Mouse (Mus musculus) T-cell, adult 2 months (primary cell): Measurements from ENCODE around the gene Ccdc158.
A peak's percentile ranks its signal among the peaks of the same experiment; 100 is the strongest.

Source experiments
- DNase-seq: peaks from one replicate; pipeline ENCODE4 v3.0.0; 2022; ENCODE audit warnings: low spot score

The Ccdc158 gene

DNA sequence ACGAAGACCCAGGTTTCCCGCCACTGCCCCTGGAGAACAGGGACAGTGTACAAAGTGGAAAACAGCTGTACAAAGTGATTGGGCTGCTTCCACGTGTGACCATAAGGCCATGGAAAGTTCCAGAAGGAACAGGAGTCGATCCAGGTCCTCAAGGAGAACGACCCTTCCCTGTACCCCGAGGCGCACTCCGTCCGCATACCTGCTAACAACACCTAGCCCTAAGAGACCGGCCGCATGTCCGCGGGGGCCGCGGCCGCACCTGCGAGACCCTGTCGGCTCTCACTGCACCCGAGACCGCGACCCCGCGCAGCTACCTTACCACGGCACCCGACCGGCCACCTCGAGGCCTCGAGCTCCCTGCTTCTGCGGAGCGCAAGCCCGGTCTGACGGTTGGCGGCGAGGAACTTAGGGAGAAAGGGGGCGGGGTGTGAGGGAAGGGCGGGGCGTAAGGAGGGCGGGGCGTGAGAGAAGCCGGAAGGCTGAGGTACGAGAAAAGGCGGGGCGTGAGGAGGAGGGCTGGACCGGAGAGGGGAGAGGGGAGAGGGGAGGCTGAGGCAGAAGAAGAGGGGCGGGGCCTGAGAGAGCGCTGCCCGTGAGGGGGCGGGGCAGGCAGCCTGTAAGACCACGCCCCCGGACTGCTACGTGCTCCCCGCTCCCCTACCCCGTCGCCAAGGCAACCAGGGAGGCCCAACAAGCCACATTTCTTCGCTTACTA lies at the start of gene Ccdc158:
Gene Ccdc158, minus strand, starts transcription at position 413 of the 715 bp plus-strand sequence.
- peak; percentile 54 for DNase-seq

DNA sequence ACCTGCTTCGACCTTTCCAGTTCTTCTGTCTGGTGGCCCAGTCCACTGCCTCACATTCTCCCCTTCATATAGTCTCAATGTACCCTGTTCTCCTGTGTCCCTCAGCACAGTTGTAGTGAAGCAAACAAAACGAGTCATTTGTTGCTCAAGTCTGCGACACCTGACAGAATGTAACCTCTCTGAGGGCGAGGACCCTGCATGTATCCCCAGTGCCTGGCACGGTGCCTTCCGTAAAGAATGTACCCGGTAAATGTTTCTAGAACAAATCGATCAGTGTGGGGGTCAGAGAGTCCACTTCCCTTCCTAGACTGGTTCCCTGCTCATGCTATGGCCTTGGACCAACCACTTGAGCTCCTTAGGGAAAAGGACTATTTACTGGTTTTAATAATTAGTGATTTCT lies 46.5 kb upstream of the Ccdc158 start:
- DNase-seq: no peak

DNA sequence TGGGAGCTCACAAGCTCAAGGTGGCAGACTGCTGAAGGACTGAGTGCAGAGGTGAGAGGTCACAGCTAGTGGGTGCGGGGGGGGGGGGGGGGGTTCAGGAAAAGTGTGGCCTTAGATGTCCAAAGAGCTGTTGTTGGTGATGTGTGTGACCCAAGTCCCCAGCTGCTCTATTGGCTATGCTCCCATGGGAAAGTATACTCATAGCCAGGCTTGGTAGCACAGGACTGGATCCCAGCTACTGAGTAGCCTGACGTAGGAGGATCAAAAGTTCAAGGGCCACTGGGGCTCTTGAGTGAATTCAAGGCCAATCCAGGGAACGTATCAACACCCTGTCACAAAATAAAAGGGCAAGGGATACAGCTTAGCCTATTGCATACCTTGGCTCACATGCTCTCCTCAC lies 43.8 kb upstream of the Ccdc158 start:
- no peak for DNase-seq

DNA sequence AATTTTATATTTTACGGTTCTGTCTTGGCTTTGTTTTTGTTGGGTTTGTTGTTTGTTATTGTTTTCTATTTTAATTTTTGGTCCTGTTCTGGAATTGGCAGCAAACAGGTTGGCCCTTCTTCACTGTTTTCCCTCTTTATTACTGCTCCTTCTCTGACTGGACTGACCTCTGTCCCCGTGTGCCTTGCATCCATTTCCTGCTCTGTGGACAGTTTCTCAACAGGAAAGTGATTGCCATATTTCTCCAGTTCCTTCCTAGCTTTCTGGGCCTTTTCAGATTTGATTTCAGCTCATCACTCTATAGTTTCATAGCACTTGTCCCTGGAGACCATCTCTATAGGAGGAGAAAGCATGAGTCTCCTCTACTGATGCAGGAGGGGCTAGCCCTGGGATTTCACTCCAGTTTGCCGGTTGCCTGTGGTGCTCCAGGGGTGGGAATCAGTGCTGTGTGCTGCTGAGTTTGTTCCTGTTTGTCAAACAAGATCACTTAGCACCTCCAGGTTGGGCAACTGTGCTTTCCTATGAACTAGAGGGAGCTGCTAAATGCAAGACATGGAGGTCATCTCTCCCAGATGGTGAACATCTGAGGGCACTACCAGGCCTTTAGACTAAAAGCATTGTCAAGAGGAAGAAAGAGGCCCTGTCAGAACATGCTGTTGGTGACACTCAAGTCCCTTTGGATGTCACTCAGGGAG lies 42.7 kb upstream of the Ccdc158 start:
- no peak for DNase-seq

DNA sequence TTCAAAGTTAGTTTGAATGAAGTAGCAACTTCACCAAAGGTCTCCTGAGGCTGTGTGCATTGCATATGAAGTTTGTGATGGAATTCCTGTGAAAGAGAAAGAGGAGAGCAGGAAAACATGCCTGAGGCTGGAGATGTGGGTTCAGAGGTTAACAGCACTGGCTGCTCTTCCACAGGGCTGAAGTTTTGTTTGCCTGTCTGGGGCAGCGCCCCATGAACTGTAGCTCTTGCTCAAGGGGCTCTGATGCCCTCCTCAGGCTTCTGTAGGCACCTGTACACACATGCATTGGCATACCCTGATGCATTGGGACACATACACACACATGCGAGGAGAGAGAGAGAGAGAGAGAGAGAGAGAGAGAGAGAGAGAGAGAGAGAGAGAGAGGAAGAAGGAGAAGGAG lies 40.8 kb upstream of the Ccdc158 start:
- DNase-seq: no peak

DNA sequence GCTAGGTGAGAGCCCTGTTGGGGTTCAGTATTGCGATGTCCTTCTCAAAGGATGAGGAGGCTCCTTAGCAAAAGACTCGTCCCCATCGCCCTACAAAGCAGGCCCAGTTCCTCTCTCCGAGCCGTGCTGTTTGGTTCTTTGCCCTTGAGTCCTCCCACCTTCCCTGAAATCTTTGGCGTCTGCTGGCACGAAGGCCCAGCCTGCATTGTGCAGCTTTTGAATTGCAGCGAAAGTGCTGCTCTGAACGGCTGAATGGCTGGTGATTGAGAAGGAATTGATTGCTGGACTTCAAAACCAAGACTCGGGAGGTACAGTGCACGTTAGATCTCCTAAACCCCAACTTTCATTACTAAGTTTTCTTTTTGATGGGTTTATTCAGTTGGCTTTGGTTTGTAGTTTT lies 40.2 kb upstream of the Ccdc158 start:
- no peak for DNase-seq

DNA sequence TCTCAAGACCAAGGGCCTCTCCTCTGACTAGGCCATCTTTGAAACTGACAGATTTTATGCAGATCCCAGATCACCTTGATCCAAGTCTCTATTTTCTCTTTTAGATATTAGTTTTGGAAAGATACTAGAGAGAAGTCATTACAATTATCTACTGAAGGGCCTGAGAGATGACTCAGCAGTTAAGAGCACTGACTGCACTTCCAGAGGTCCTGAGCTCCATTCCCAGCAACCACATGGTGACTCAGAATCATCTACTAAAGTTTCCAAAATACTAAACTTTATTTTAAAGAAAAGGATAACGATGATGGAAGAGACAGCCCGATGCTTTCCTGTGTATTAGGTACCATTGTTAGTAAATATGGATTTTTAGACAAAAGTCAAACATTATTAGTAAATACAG lies 39.8 kb upstream of the Ccdc158 start:
- DNase-seq: no peak

DNA sequence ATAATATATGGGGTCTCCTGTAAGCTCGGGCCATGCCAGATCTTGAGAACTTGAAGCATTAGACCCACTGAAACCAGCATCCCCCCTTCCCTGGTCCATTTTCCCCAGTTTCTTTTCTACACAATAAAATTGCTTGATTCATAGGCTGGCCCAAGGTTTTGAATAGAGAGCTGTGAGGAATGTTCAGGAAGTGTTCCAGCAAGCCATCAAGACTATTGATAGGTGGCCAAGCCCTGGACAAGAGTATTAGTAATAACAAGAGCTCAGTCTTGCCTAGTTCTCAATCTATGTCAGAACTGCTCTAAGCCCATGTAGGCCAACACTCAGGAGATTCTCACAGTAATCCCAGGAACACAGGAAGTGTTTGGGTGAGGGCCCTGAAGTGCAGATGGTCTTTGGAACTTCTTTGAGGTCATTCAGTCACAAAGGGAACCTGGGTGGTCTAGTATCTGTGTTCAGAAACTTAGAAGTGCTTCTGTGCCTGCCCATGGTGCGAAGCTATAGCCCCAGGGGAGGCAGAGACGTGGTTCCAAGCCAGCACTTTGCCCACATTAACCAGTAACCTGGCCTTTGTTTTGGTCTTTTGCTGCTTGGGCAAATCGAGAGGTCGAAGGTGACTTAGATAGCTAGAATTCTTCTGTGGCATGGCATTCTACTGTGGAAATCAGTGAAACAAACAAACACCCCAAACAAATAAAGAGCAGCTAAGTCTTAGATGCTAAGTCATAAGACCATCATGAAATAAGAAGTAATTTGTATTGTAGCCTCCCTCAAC lies 37.7 kb upstream of the Ccdc158 start:
- DNase-seq: no peak

DNA sequence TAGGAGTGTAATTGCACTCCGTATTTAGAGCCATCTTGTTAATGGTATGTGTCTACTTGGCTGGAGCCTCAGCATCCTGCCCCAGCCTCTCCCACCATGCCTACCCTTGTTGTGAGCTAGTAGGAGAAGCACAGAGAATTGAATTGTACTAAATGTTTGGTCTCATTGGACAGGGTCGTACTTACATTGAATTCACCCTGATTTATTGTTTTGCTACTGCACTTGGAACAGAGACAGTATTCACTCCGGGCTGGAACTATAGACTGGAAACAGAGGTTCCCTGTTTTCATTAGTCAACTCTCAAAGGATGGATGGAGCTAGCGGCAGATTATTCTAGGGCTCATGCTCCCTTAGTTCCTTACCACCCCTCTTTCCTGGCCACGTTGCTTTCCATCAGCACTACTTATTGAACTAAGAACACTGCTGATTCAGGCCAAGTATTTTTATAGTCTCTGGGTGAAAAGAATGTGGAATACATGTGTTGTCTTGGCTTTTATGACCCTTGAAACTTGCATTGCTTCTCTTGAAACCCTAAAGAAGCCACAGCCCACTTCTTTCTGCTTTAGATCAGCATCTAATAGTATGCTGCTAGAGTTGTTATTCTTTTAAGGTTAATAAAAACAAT lies 36.7 kb upstream of the Ccdc158 start:
- DNase-seq: no peak

DNA sequence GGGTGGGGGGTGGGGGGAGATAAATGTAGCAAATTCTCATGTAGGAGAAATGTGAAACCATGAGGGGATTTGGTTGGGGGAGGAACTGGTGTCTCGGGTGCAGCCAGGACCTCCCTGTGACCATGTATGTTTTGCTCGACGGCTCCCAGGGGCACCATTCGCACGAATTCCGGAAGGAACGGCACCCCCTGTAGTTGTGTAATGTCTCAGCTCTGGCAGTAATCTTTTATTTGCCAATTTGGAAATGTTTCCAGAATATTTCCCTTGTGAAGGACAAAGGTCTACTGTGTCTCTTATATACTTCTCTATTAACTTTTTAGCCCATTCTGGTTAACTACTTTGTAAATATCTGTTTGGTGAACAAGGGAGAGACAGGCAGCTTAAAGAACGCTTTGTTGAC lies 35.7 kb upstream of the Ccdc158 start:
- DNase-seq: no peak

DNA sequence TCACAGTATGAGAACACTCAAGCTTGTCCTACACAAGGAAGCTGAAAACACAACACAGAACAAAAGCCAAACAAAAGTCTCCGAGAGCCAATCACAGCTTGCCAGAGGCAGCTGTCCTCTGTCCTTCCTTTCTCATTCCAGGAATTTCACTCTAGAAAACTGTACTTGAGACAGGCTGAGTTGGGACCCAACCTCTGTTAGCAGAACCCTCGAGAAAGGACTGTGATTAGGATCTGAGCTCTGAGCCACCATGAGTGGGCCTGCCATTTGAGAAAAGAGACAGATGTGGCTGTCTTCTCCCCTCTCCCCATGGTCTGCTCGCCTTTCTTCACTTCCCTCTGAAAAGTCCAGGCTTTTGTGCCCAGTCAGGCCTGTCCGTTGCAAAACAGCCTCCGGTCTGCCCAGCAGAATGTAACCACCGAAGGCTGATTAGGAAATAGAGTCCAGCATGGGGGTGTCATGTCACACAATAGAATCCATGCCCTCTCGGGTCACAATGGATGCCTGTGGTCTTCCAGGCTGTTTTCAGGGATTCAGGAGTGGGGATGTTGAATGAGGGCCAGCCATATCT lies 32.9 kb upstream of the Ccdc158 start:
- DNase-seq: no peak

DNA sequence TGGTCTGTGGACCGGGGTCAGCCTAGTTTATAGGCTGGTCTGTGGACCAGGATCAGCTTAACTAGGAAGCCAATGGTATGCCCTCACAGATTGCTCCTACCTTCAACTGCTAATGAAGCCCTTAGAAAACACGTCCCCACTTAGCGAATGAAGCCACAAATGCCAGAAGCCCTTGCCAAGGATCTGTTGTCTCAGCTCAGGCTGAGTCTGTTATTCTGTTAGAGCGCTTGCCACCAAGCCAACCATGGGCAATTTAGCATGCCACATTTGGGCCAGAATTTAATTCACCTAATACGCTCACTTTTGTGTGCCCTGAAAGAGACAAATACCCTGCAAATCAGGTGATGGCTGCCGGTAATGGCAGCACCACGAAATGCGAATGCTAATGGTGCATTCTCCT lies 28.6 kb upstream of the Ccdc158 start:
- DNase-seq: no peak

DNA sequence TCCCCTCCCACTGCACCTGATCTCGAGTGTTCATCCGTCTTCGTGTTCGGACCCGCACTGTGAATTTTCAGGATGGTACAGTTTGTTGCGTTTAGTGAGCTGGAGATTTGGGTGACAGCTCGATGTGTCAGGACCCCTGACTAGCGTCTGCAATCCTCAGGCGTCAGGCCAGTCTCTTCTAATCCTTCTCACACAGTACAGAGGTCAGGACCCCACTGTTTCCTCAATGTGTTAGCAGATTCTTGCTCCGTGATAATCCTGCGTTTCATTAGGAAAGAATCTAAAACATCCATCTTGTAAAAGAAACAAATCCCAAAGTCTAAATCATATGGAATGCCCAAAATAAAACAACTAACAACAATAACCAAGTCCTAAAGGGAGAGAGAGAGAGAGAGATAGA lies 26.7 kb upstream of the Ccdc158 start:
- DNase-seq: no peak

DNA sequence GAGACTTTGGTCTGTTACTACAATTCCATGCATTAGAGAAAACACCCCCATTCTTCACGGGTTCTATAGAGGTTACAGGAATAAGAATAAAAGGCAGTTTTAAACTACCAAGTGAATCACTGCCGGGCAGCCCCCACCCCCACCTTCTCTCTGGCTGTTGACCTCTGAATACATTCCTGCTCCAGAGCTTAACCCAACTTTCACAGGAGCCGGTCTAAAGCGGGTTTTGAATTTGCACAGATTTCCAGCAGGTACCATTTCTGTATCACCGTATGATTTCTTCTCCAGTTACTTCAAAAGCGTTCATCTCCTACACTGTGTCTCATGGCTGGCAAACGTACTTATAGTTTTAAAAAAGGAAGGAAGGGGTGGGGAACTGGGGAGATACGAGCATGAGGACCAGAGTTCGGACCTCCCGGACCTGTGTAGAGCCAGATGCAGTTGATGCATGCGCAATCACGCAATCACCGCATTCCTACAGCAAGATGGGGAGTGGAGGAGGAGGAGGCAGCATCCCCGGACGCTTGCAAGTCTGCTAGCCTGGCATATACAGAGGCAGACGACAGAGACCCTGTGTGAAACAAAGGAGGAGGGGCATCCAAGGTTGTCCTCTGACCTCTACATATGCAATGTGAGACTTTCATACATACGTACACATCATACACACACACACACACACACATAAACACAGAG lies 23.9 kb upstream of the Ccdc158 start:
- DNase-seq: no peak

DNA sequence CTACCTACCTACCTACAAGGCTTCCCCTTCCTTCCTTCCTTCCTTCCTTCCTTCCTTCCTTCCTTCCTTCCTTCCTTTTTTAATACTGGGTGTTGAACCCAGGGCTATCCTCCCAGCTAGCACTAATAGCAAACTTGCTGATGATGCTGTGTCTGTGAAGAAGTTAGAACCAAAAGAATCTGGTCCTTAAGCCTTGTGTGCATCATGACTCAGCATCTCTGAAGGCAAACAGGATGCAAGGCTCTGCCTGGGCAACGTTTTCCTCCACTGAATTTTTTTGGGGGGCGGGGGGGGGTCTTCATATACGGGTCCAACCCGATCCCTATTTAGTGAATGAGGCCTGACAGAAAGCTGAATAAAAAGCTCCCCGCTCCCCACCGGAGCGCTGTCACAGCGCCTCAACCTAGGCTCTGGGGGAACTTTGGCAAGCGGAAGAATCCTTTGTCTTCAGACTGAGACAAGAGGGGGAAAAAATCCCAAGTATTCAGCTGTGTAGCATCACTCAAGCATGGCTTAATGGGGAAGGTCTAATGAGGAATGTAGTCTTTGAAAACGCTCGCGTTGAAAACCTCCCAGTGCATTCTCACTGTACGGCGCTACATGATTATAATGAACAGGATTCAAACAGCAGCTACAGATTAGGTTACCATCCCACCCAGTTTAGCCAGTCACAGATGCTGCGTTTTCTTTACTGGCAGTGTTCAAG lies 23.2 kb upstream of the Ccdc158 start:
- no peak for DNase-seq

DNA sequence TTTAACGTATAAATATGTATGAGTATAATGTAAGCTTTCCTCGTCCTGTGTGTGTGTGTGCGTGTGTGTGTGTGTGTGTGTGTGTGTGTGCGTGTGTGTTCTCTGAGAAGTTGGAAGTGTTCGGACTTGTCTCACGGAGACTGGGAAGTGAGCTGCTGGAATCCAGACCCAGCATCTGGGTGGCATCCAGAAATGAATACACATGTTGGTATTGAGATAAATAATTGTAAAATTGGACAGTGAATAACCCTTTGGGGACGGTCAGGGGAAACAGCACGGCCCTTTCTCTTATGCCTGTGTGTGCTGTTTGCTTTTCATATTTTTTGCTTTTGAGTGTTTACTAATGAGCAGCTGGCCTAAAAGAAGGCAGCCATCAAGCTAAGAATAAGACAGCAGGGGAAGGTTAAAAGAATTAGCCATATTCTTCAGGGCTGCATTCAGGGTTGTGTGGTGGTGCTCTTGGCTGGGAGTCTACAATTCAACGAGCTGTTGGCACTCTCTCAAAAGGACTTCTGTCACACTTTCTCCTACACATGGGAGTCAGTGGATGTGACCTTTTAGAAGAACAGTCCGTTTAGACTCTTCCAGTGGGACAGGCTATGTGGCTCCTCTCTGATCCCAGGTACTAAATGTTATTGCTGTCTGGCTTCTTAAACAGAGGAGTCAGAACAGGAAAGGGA lies 19.4 kb upstream of the Ccdc158 start:
- no peak for DNase-seq

DNA sequence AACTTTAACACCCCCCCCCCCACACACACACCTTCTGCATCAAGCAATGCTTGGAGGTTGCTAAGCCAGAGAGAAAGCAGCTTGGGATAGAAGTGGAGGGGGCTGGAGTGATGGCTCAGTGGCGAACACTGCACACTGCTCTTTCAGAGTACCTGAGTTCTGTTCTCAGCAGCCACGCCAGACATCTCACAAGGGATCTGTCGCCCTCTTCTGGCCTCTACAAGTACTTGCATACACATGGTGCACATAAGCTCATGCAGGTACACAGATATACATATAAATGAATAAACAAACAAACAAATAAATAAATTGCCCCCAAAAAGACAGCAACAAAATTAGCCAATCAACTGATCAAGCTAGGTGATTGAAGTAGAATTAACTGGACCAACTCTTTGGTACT lies 18.7 kb upstream of the Ccdc158 start:
- no peak for DNase-seq

DNA sequence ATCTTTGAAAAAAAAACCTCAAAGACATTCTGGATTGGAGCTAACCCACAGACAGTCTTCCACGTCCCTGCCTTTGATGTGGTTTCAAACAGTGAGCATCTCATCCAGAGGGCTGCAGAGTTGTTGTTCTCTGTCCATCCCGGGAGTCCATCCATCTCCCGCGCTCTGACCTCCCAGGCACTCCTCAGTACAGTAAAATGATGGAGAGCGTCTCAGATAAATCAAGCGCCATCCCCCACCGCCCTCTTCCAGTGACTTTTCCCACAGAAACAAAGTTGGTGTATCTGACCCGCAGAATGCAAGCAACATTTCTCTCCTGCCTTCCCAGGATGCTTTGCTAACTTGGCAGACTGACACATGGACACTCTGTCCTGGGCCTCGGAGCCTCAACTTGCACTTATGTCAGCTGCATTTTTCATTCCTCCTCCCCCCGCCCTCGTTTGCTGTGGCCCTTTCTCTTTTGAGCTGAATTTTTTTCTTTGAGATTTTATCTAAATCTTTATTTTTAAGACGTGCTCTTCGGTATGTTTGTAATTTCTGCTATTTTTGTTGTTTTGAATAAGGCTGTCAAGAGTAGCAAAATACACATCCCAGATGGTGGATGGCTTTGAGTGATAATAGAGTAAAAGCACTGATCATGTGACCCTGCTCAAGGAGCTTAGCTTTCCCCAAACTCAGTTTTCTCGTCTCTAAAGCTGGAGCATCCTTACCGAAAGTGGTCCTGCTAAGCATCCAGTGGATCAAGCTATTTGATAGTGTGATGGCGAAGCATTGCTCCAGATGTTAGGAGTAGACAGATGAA lies 17.3 kb upstream of the Ccdc158 start:
- no peak for DNase-seq

DNA sequence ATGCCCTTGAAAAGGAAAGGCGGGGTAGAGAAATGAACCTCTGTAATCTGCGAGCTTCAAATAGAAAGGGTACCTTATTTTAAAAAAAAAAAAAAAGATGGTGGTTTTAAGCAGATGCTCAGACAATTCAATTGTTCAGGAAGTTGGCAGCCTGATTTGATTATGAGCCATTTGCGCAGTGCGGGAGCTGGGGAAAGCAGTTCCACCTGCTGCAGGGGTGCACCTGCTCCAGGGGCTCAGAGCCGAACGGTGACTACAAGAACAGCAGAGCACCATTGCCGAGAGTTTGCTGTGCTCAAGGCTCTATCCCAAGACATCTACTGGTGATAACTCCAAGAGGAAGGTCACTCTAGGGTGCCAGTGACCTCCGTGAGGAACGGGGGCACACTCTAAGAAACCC lies 13.5 kb upstream of the Ccdc158 start:
- DNase-seq: no peak

DNA sequence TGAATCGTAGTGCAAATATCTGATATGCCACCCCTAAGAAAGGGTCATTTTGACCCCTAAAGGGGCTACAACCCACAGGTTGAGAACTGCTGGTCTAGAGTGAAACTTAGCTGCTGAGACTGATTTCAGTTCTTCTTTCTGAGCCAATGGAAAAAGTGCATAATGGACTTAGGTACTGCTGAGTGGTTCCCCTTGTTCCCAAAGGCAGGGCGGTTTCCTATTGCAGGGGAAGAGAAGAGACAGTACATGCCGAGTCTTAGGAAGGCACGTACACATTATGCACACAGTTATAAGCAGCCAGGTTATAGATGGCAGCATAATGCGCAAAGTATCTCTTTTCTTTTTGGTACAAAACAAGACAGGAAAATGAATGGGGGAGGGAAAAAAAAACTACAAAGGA lies 13.1 kb upstream of the Ccdc158 start:
- no peak for DNase-seq
